Mouse (Mus musculus): ENCODE results near the gene Lbp. TPM values are rescaled to one million over a fixed set of nuclear protein-coding genes. Genes with fewer than 3 reads are reported as not detected.
A peak's percentile ranks its signal among the peaks of the same experiment; 100 is the strongest.

Gene Lbp
- polyA plus RNA-seq, 1 experiment from 2014 or later, result 2.3 TPM

GRCm38 (mm10) chr2:158346467-158346866, 40.2 kb downstream of the Lbp start:
- H3K4me3 ChIP-seq (replicated peaks), result no peak overlapping the region
- WGBS, result 78% methylated on average over 6 of the region's 6 CpGs
- no peaks in the 10 kb centered on the region for H3K9me3 ChIP-seq (replicated peaks)
- 0 out of 2 replicates have a peak, but pooled peaks cover 2% of the 10 kb centered on the region for H3K4me1 ChIP-seq
- no peak overlapping the region for H3K27ac ChIP-seq (replicated peaks)
- no peak overlapping the region for H3K4me2 ChIP-seq
- ATAC-seq (ENCODE audit: low FRiP score), result no peak
- H3K27me3 ChIP-seq (replicated peaks), result no peaks in the 10 kb centered on the region
- H3K36me3 ChIP-seq, result no peaks in the 10 kb centered on the region
- H3K9ac ChIP-seq (replicated peaks), result no peak overlapping the region

- no peak for ATAC-seq (ENCODE audit: low FRiP score)
These were observed 41.6 kb downstream of the Lbp start for GRCm38 (mm10) chr2:158347868-158348267.

DNA sequence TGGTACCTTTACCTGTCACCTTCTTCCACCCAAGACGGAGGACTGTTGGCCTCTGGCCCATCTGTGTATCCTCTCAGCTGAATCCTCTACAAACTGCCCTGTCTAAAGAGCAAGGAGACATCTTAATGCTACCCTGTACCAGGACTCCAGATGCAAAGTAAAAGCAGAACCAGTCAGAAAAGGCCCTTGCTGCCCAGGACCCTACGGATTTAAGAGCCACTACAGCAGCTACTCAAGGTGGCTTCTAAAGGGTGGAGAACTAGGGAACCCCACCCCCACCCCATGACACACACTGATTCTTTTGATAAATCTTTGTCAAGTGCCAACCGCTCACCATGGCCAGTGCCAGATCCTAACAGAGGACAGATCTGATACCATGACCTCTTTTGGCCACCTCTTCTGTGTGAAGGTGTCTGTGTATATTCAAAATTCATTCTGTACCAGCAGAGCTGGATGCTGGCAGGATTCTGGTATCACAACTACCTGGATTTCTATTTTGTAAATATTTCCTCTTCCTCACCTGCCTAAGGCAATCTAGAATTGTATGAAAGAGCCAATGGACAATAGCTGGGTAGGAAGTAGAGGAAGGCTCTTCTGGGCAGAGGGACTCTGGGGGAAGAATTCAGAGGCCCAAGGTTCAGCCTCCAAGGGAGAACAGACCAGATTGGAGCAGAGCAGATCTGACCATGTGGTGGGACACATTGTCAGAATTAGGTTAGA, 46.7 kb downstream of the Lbp start:
- ATAC-seq (ENCODE audit: low FRiP score), result no peak
- Histone ChIP-seq H3K9ac (replicated peaks) (no peak overlapping the region), H3K9me3 (replicated peaks) (no peaks in the 10 kb centered on the region), H3K36me3 (peaks cover 52% of the 10 kb centered on the region), H3K4me2 (no peak overlapping the region), H3K27me3 (replicated peaks) (no peaks in the 10 kb centered on the region), H3K4me3 (replicated peaks) (no peak overlapping the region), H3K27ac (replicated peaks) (no peak overlapping the region), H3K4me1 (no peaks in the 10 kb centered on the region)
- WGBS, result 84% methylated on average over 3 of the region's 3 CpGs

More at GRCm38 (mm10) chr2:158347868-158348267, 41.6 kb downstream of the Lbp start:
- H3K9me3 ChIP-seq (replicated peaks), result no peaks in the 10 kb centered on the region
- H3K9ac ChIP-seq (replicated peaks), result no peak overlapping the region
- 4% methylated on average over 6 of the region's 6 CpGs for WGBS
- H3K4me3 ChIP-seq (replicated peaks), result no peak overlapping the region
- no peaks in the 10 kb centered on the region for H3K27me3 ChIP-seq (replicated peaks)
- 0 out of 2 replicates have a peak, but pooled peaks cover 2% of the 10 kb centered on the region for H3K4me1 ChIP-seq
- peaks cover 11% of the 10 kb centered on the region; the same call in 1 of the 2 replicates for H3K36me3 ChIP-seq
- no peak overlapping the region for H3K27ac ChIP-seq (replicated peaks)
- no peak overlapping the region for H3K4me2 ChIP-seq

DNA sequence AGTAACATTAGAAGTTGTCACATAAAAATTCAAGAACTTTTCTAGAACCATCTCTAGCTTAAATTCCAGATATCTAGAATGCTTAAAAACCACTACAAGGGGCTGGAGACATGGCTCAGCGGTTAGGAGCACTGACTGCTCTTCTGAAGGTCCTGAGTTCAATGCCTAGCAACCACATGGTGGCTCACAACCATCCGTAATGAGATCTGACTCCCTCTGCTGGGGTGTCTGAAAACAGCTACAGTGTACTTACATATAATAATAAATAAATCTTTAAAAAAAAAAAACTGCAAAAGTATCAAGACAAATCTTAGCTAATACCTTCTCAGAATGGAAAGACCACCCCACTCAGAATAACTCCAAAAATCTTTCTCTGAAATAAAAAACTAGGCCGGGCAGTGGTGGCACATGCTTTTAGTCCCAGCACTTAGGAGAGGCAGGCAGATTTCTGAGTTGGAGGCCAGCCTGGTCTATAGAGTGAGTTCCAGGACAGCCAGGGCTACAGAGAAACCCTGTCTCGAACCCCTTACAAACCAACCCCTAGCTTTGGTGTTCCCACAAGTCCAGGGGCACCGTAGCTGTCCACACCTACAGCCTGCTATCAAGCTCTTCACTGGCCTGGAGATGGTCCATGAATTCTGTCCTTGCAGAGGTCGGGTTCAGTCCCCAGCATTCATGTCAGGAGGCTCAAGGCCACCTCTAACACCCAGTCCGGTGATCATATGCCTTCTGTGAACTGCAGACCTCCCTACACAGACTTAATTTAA, 48.2 kb downstream of the Lbp start:
- peaks cover 15% of the 10 kb centered on the region for H3K4me1 ChIP-seq
- H3K27ac ChIP-seq (replicated peaks), result no peak overlapping the region
- H3K36me3 ChIP-seq, result peaks cover 67% of the 10 kb centered on the region
- 83% methylated on average over 7 of the region's 7 CpGs for WGBS
- ATAC-seq (ENCODE audit: low FRiP score), result no peak
- no peaks in the 10 kb centered on the region for H3K27me3 ChIP-seq (replicated peaks)
- no peak overlapping the region for H3K4me2 ChIP-seq
- no peak overlapping the region for H3K4me3 ChIP-seq (replicated peaks)
- H3K9ac ChIP-seq (replicated peaks), result no peak overlapping the region
- no peaks in the 10 kb centered on the region for H3K9me3 ChIP-seq (replicated peaks)

GRCm38 (mm10) chr2:158355238-158355637, 48.9 kb downstream of the Lbp start:
- no peak overlapping the region for H3K4me2 ChIP-seq
- no peaks in the 10 kb centered on the region for H3K27me3 ChIP-seq (replicated peaks)
- H3K9ac ChIP-seq (replicated peaks), result no peak overlapping the region
- no peak overlapping the region for H3K4me3 ChIP-seq (replicated peaks)
- WGBS, result 95% methylated on average over 2 of the region's 2 CpGs
- H3K27ac ChIP-seq (replicated peaks), result no peak overlapping the region
- peaks cover 22% of the 10 kb centered on the region for H3K4me1 ChIP-seq
- no peaks in the 10 kb centered on the region for H3K9me3 ChIP-seq (replicated peaks)
- H3K36me3 ChIP-seq, result peaks cover 74% of the 10 kb centered on the region
- no peak for ATAC-seq (ENCODE audit: low FRiP score)

GRCm38 (mm10) chr2:158356121-158356520, 49.8 kb downstream of the Lbp start:
- peaks cover 74% of the 10 kb centered on the region for H3K36me3 ChIP-seq

DNA sequence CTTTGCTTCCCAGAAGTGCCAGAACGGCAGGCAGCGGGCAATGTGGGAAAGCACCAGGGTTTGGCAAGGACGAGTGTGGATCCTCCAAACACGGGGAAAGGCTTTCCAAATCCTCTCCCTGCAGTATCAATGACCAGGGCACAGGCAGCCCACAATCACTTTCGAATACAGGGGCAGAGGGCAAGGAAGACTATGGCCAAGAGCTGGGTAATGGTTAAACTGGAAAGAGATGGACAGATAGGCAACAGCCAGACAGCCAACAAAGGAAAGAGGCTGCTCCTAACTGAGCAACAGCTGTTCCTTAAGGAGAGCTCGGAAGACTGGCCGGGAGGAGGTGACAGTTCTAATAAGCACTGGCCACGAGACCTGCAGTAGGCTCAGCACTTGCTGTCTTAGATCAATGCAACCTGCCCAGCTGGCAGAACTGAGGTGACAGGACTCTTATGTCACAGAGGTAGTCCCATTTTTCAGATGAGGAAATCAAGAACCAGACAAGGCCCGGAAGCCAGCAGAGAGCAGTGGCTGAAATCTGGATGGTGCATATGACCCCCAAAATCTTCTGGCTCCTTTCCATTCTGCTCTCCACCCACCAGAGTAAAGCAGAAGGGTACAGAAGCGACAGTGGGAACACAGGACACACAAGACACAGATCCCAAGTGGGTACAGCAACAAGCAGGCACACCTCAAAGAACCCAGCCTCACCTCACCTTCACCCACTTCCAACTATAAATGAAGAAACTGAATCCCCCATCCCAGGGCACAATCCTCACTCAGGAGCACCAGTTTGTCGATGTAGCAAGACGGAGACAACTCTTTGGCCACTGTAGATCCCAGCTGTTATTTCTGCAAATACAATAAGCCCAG, 53.7 kb downstream of the Lbp start:
- Histone ChIP-seq H3K9ac (replicated peaks) (peak overlapping the region; percentile 86), H3K9me3 (replicated peaks) (no peaks in the 10 kb centered on the region), H3K4me1 (peaks cover 33% of the 10 kb centered on the region), H3K4me2 (peak overlapping the region; percentile 89), H3K27me3 (replicated peaks) (no peaks in the 10 kb centered on the region), H3K36me3 (peaks cover 52% of the 10 kb centered on the region), H3K4me3 (replicated peaks) (peak overlapping the region; percentile 76), H3K27ac (replicated peaks) (no peak overlapping the region)
- no peak for ATAC-seq (ENCODE audit: low FRiP score)
- WGBS, result 69% methylated on average over 12 of the region's 12 CpGs

More at GRCm38 (mm10) chr2:158356121-158356520, 49.8 kb downstream of the Lbp start:
- Histone ChIP-seq H3K4me1 (peaks cover 29% of the 10 kb centered on the region), H3K27me3 (replicated peaks) (no peaks in the 10 kb centered on the region), H3K4me2 (no peak overlapping the region), H3K9ac (replicated peaks) (no peak overlapping the region), H3K9me3 (replicated peaks) (no peaks in the 10 kb centered on the region), H3K27ac (replicated peaks) (no peak overlapping the region), H3K4me3 (replicated peaks) (no peak overlapping the region)
- no peak for ATAC-seq (ENCODE audit: low FRiP score)
- WGBS, result 87% methylated on average over 5 of the region's 5 CpGs

DNA sequence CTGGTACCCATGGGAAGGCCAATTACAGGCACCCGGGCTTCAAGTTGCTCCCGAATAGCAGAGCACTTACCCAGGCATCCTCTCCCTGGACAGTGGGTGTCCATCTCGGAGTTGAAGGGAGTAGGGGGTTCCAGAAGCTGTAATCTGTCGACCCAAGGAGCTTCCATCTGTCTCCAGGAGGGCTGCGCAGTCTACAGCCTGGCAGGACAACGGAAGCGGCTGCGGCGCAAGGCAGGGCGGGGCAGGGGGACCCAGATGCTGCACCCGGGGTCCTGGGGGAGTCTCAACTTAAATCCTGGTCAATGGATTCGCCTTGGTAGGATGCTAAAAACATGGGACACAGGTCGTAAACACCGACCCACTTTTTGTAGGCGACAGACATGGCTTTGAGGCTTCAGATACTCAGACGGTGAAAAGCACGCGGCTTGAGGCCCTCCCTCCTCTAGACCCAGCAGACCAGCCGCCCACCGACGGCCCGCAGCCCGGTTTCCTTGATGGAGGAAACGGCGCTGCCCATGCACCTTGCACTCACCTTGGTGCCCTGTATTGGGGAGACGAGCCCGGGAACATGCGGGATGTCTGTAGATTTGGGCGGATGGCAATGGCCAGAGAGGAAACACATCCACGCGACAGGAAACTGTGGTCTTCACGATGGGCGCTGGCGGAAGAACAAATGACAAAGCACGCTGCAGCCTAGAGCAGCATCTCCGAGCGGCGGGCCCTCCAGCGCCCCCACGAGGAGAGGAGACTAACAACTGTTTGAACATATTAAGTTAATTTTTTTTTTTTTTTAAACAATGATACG, 54.8 kb downstream of the Lbp start:
- H3K27ac ChIP-seq (replicated peaks), result peak overlapping the region; percentile 81

GRCm38 (mm10) chr2:158361678-158362320, 55.5 kb downstream of the Lbp start:
- Histone ChIP-seq H3K9me3 (replicated peaks) (no peaks in the 10 kb centered on the region), H3K4me1 (peaks cover 33% of the 10 kb centered on the region), H3K4me3 (replicated peaks) (peak overlapping the region; percentile 76; the same call in 1 of the 2 replicates), H3K9ac (replicated peaks) (no peak overlapping the region), H3K4me2 (peak overlapping the region; percentile 89), H3K27ac (replicated peaks) (peak overlapping the region; percentile 66), H3K27me3 (replicated peaks) (no peaks in the 10 kb centered on the region), H3K36me3 (peaks cover 34% of the 10 kb centered on the region)
- ATAC-seq (ENCODE audit: low FRiP score), result peak; percentile 78
- WGBS, result 41% methylated on average over 8 of the region's 8 CpGs

More for the DNA sequence above, 54.8 kb downstream of the Lbp start:
- Histone ChIP-seq H3K4me2 (peak overlapping the region; percentile 89), H3K9ac (replicated peaks) (peak overlapping the region; percentile 86), H3K4me1 (peaks cover 33% of the 10 kb centered on the region), H3K36me3 (peaks cover 41% of the 10 kb centered on the region), H3K27me3 (replicated peaks) (no peaks in the 10 kb centered on the region), H3K9me3 (replicated peaks) (no peaks in the 10 kb centered on the region), H3K4me3 (replicated peaks) (peak overlapping the region; percentile 76)
- WGBS, result under 1% methylated on average over 41 of the region's 41 CpGs
- ATAC-seq (ENCODE audit: low FRiP score), result peak; percentile 91

DNA sequence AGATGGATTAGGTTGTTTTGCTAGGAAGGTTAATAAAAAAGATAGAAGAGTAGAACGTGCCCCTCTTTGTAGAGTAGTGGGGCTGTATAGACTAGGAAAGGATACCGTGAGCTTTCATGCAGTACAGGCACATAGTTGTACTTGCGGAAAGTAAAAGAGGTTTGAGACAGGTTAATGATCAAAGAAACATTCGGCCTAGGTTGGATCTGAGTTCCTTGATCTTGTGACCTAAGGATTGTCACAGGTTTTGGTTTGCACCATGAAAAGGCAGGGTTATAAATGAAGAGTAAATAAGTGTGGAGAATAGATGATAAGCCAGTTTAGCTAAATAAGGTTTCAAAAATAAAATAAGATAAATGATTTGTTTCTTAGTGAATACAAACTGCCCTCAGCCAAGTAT, 57.9 kb downstream of the Lbp start:
- Histone ChIP-seq H3K27me3 (replicated peaks) (no peaks in the 10 kb centered on the region), H3K27ac (replicated peaks) (no peak overlapping the region), H3K9me3 (replicated peaks) (no peaks in the 10 kb centered on the region), H3K4me2 (no peak overlapping the region), H3K4me1 (peaks cover 22% of the 10 kb centered on the region), H3K4me3 (replicated peaks) (no peak overlapping the region), H3K36me3 (peaks cover 10% of the 10 kb centered on the region), H3K9ac (replicated peaks) (no peak overlapping the region)
- WGBS, result 88% methylated on average over 4 of the region's 4 CpGs
- no peak for ATAC-seq (ENCODE audit: low FRiP score)
